Mouse (Mus musculus): ENCODE results near the gene 1700012A03Rik. TPM values are rescaled to one million over a fixed set of nuclear protein-coding genes. Genes with fewer than 3 reads are reported as not detected.

The 1700012A03Rik gene
- not detected in 2 replicates for polyA plus RNA-seq (2012; ENCODE audit: low replicate concordance)

GRCm38 (mm10) chr6:32049951-32050345 lies at the start of gene 1700012A03Rik:
1700012A03Rik (plus strand) TSS chr6:32050246.

Measured in hematopoietic multipotent progenitor cell, adult 10-12 weeks (in vitro differentiated cells).